Mouse (Mus musculus) ES-Bruce4 (cell line): Measurements from ENCODE around the gene Rab11fip5.

Source experiments
- CTCF ChIP-seq: IDR thresholded peaks from one replicate; pipeline ENCODE4 v1.8.1; 2011; ENCODE audit warnings: low read depth, low read length
- EP300 ChIP-seq: IDR thresholded peaks from 2 replicates; pipeline ENCODE4 v1.6.1; 2011; ENCODE audit warnings: low read depth, low read length; ENCODE audit not compliant: insufficient read depth
- POLR2A ChIP-seq: IDR thresholded peaks from one replicate; pipeline ENCODE4 v1.8.1; 2011; ENCODE audit warnings: low read length; ENCODE audit not compliant: insufficient read depth

GRCm38 (mm10) chr6:85340184-85340583, 34.2 kb downstream of the Rab11fip5 start:
- TF ChIP-seq CTCF: no peak
- TF ChIP-seq POLR2A: no peak
- TF ChIP-seq EP300: no peak
